Mouse (Mus musculus) heart, embryonic 11.5 days (tissue): ENCODE results near the gene Vps29. TPM values are rescaled to one million over a fixed set of nuclear protein-coding genes. Genes with fewer than 3 reads are reported as not detected.

Source experiments
- ATAC-seq: fragments of 200-750 bp; cut with Nextera tagmentation; replicated peaks from 2 replicates; pipeline ENCODE4 v1.8.0; 2017; ENCODE audit warnings: moderate library complexity; ENCODE audit not compliant: insufficient number of reproducible peaks, low FRiP score, low TSS enrichment
- H3K27ac ChIP-seq: fragments of 300-500 bp; sonication (generic); 2 replicates; pipeline ENCODE4 v1.5.1; 2014; ENCODE audit warnings: mild to moderate bottlenecking, low read depth, low read length
- H3K27me3 ChIP-seq: fragments of 300-500 bp; sonication (generic); 2 replicates; pipeline ENCODE4 v1.6.1; 2014; ENCODE audit warnings: mild to moderate bottlenecking, low read length, mixed read lengths; ENCODE audit not compliant: control insufficient read depth, insufficient read depth
- H3K36me3 ChIP-seq: fragments of 300-500 bp; sonication (generic); 2 replicates; pipeline ENCODE4 v1.6.1; 2014; ENCODE audit warnings: mild to moderate bottlenecking, low read length, moderate library complexity, mixed read lengths; ENCODE audit not compliant: control insufficient read depth, insufficient read depth
- H3K4me1 ChIP-seq: fragments of 300-500 bp; sonication (generic); 2 replicates; pipeline ENCODE4 v1.6.1; 2014; ENCODE audit warnings: low read length; ENCODE audit not compliant: control insufficient read depth, insufficient read depth
- H3K4me2 ChIP-seq: fragments of 300-500 bp; sonication (generic); 2 replicates; pipeline ENCODE4 v1.6.1; 2014; ENCODE audit warnings: mild to moderate bottlenecking, moderate library complexity
- H3K4me3 ChIP-seq: fragments of 300-500 bp; sonication (generic); 2 replicates; pipeline ENCODE4 v1.5.1; 2014; ENCODE audit warnings: low read depth, low read length
- H3K9ac ChIP-seq: fragments of 300-500 bp; sonication (generic); 2 replicates; pipeline ENCODE4 v1.6.1; 2014; ENCODE audit warnings: mild to moderate bottlenecking, low read depth, low read length, moderate library complexity
- H3K9me3 ChIP-seq: fragments of 300-500 bp; sonication (generic); replicated peaks from 2 replicates; pipeline ENCODE4 v1.6.1; 2016; ENCODE audit warnings: low read length; ENCODE audit not compliant: control insufficient read depth
- WGBS: fragments of 180-500 bp; shearing (Covaris S2); extraction: QIAGEN DNeasy Blood & Tissue Kit; methylation state at CpG from one replicate; pipeline ENCODE4 v1.1.7; 2014; ENCODE audit not compliant: insufficient replicate concordance; 5-methylcytosine and 5-hydroxymethylcytosine counted together
- polyA plus RNA-seq: library from polyadenylated mRNA; unstranded; fragments of >200 nt; fragmentation: Nextera tagmentation; extraction: Ambion mirVana; gene quantifications from 2 replicates; pipeline ENCODE4 v1.2.1, GENCODE M21; 2014

The Vps29 gene
- polyA plus RNA-seq, 1 experiment from 2014 or later, result 241 TPM

DNA sequence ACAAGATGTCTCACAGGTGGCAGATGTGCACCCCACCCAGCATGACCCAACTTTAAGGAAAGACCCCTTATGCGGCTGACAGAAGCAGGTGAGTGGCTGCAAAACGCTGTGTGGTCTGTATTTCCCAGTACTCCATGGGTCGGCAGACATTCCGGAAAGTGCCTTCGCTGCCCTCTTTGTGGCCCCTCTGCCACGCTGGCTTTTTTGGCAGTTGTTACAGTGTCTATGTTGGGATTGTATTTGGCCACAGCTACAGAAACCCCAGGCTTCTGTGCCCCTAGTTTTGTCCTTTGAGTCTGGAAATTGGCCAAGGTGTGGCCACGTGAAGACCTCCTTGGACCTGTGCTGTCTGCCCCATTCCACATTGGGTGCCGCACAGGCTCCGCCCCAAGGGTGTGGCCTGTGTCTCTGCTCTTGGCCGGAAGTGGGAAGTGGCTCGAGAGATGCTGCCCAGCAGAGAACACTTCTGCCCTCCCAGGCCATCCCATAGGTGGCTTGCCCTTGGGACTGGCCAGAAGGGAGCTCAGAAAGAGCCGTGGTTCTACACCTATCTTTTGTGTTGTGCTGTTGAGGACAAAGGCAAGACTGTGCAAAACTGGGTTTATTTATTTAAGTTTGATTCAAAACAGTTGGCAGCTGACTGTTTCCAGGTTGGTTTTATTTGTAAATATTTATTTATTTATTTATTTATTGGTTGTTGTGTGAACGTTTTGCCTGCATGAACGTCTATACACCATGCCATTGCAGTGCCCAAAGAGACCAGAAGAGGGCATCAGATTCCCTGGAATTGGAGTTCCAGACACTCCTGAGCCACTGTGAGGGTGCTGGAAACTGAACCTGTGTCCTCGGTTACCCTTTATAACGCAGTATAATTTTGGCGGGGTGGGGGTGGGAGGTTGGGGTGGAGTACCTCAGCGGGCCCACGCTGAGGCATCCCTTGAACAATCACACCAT, 55.8 kb downstream of the Vps29 start:
- 0 out of 2 replicates have a peak, but pooled peaks have one; percentile 26 for ATAC-seq
- H3K27me3 ChIP-seq, result no peaks in the 10 kb centered on the region
- peaks cover 23% of the 10 kb centered on the region for H3K36me3 ChIP-seq
- no peak overlapping the region for H3K4me2 ChIP-seq
- H3K4me1 ChIP-seq, result no peaks in the 10 kb centered on the region
- WGBS, result 82% methylated on average over 19 of the region's 19 CpGs
- H3K27ac ChIP-seq, result no peak overlapping the region
- no peak overlapping the region for H3K9ac ChIP-seq
- no peak overlapping the region for H3K4me3 ChIP-seq
- H3K9me3 ChIP-seq, result no peaks in the 10 kb centered on the region

DNA sequence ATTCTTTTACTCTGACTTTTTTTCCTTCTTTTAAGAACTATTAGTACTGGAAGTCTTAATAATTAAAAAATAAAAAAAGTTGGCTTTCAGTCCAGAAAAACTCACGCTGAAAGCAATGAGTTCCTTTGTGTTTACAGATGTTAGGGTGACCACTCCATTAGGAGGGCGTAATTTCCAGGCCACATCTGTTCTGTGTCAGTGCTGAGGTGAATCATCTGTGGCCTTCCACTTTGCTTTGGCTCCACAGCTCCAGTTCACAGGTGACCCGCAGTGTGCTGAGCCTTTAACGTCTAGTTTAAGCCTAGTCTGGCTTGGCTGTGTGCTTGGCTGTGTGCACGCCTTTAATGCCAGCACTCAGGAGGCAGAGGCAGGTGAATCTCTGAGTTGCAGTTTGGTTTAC, 57.7 kb downstream of the Vps29 start:
- H3K4me1 ChIP-seq, result no peaks in the 10 kb centered on the region
- H3K27ac ChIP-seq, result no peak overlapping the region
- no peaks in the 10 kb centered on the region for H3K9me3 ChIP-seq
- WGBS, result 79% methylated on average over 5 of the region's 5 CpGs
- H3K9ac ChIP-seq, result no peak overlapping the region
- peaks cover 9% of the 10 kb centered on the region for H3K36me3 ChIP-seq
- no peak overlapping the region for H3K4me3 ChIP-seq
- no peaks in the 10 kb centered on the region for H3K27me3 ChIP-seq
- ATAC-seq, result no peak
- H3K4me2 ChIP-seq, result no peak overlapping the region

DNA sequence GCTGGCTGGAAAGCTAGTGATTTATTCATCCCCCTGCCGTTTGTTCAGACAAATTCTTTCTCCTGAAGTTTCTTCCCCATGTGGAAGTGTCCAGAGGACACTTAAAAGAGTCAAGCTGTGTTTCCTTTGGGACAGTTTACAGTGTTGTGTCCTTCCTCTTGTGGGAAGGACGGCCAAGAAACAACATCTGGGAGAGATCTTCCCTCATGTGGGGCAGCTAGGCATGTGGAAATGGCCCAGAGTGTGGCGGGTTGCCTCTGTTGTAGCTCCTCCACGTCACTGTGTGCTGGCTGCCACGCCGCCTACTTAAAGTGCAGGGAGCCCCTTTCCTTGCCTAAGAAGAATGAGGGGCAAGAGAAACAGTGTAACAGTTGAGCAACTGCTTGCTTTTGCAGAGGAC, 58.7 kb downstream of the Vps29 start:
- H3K4me3 ChIP-seq, result no peak overlapping the region
- whole genome bisulfite sequencing, result 60% methylated on average over 6 of the region's 6 CpGs
- no peaks in the 10 kb centered on the region for H3K27me3 ChIP-seq
- peaks cover 7% of the 10 kb centered on the region; the same call in 1 of the 2 replicates for H3K36me3 ChIP-seq
- H3K9ac ChIP-seq, result no peak overlapping the region
- H3K9me3 ChIP-seq, result no peaks in the 10 kb centered on the region
- H3K4me2 ChIP-seq, result no peak overlapping the region
- H3K27ac ChIP-seq, result no peak overlapping the region
- ATAC-seq, result no peak
- H3K4me1 ChIP-seq, result no peaks in the 10 kb centered on the region

DNA sequence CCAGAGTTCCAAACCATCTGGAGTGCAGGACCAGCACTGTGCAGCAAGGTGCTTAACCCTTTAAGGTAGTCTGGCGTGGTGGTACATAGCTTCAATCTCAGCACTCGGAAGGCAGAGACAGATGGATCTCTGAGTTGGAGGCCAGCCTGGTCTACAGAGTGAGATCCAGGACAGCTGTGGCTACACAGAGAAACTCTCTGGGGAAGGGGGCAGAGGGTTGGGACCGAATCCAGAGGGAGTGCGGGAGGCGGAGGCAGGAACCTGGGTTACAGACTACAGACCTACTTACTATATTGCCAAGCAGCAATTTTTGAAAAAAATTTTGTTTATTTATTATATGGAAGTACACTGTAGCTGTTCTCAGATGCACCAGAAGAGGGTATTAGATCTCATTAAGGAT, 60.2 kb downstream of the Vps29 start:
- Histone ChIP-seq H3K4me1 (no peaks in the 10 kb centered on the region), H3K9ac (no peak overlapping the region), H3K4me3 (no peak overlapping the region), H3K27ac (no peak overlapping the region), H3K4me2 (no peak overlapping the region), H3K9me3 (no peaks in the 10 kb centered on the region), H3K27me3 (no peaks in the 10 kb centered on the region), H3K36me3 (peaks cover 7% of the 10 kb centered on the region; the same call in 1 of the 2 replicates)
- 93% methylated on average over 5 of the region's 5 CpGs for WGBS
- ATAC-seq, result no peak

Other genes with a start within 250 kb of the Vps29 start
- gene Ccdc63, start 213.5 kb upstream of the Vps29 start, polyA plus RNA-seq, result 0.47 and 0.51 TPM in 2 replicates
- gene Ppp1cc, start 196.1 kb upstream of the Vps29 start, polyA plus RNA-seq, result 216 and 225 TPM in 2 replicates
- gene Hvcn1, start 147.6 kb upstream of the Vps29 start, polyA plus RNA-seq, result 1.7 and 2.7 TPM in 2 replicates
- gene Tctn1, start 89.9 kb upstream of the Vps29 start, polyA plus RNA-seq, result 1.7 and 2.2 TPM in 2 replicates
- 10.2 and 12.3 TPM in 2 replicates for gene Pptc7, start 70.0 kb upstream of the Vps29 start, polyA plus RNA-seq
- 4.5 and 5.0 TPM in 2 replicates for gene Rad9b, start 136 bp upstream of the Vps29 start, polyA plus RNA-seq
- 63.1 and 67.2 TPM in 2 replicates for gene Gpn3, start 17.5 kb downstream of the Vps29 start, polyA plus RNA-seq
- gene Fam216a, start 18.0 kb downstream of the Vps29 start, polyA plus RNA-seq, result 67.4 TPM in 2 replicates
- gene Arpc3, start 37.5 kb downstream of the Vps29 start, polyA plus RNA-seq, result 39.3 and 81.8 TPM in 2 replicates
- 20.9 and 22.1 TPM in 2 replicates for gene Anapc7, start 67.3 kb downstream of the Vps29 start, polyA plus RNA-seq
- 255 and 272 TPM in 2 replicates for gene Atp2a2, start 147.9 kb downstream of the Vps29 start, polyA plus RNA-seq